Mouse (Mus musculus): Measurements from ENCODE around the gene Foxp2.

Gene Foxp2

GRCm38 (mm10) chr6:14901183-14901970 lies at the start of gene Foxp2:
Gene Foxp2 (plus strand): TSS chr6:14901349.
- DNase-seq, result no peak

DNA sequence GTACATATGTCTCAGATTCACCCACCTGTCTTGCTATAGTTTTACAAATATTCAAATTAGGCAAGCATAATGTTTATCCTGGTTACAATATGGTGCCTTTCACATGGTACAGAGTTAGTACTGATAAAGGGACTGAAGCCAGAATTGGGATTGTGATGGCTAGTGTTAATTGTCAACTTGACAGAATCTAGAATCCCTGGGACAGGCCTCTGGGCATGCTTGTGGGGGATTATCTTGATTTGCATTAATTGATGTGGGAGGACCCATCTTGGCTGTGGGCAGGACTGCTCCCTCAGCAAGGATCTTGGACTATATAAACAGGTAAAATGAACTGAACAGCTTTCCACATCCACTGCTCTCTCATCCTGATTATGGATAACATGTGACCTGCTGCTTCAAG lies 15.9 kb upstream of the Foxp2 start:
- DNase-seq, result no peak

- DNase-seq, result no peak
These were observed 4.1 kb upstream of the Foxp2 start for GRCm38 (mm10) chr6:14897028-14897427.

DNA sequence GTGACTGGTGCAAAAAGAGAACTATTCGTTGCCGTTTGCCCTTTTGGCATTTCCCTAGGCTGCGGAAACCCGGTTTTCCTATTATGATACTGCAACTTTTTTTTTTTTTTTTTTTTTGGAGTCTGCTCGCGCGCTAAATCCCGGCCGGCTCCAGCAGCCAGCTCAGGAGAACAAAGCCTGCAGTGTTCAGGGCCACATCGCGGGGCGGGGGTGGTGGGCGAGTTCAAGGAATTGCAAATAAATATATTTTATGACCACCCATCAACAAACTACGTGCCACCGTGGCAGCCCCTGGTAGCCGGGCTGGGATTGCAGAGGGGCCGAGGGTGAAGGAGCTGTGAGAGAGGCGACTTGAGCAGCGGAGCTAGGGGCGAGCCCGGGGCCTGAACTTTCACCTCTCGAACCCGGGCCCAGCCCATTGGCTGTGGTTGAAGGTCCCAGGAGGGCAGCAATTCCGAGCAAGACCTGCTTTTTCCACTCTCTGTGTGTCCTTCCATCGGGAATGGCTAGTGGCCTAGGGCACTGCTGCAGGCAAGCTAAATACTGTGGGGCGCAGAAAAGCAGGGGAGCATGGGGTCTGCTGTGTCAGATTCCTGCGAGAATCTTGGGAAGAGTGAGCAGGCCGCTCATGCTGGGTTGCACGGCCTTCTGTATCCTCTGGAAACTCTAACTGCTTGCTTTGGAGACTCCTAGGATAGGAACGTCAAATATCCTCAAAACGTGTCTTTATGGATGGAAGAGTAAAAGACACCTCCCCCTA lies 2.9 kb upstream of the Foxp2 start:
- no peak for DNase-seq

DNA sequence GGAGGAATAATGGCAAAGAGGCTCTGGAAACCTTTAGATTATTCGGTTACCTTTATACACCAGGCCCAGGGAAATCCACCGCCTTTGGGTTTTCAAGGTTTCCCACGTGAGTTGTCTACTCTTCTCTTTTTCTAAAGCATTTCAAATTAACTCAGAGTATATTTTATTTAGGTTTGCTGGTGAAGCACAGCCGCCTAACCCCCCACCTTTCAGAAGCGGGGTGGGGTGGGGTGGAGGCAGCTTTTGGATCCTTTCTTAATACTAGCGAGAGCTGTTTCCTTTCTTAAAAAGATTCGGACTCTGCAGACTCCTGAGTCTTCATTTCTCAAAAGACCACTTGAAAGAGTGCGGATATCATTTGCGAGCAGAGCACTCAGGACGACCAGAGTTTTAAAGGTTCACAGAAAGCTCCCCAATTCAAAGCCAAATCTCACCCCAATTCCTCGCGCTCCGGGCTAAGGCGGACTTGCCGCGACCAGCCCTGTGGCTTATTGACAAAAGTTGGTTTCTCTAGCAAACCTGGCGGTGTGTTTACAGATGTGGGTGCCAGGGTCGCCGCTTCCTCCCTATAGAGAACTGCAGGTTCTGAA lies 2.0 kb upstream of the Foxp2 start:
- DNase-seq, result no peak

DNA sequence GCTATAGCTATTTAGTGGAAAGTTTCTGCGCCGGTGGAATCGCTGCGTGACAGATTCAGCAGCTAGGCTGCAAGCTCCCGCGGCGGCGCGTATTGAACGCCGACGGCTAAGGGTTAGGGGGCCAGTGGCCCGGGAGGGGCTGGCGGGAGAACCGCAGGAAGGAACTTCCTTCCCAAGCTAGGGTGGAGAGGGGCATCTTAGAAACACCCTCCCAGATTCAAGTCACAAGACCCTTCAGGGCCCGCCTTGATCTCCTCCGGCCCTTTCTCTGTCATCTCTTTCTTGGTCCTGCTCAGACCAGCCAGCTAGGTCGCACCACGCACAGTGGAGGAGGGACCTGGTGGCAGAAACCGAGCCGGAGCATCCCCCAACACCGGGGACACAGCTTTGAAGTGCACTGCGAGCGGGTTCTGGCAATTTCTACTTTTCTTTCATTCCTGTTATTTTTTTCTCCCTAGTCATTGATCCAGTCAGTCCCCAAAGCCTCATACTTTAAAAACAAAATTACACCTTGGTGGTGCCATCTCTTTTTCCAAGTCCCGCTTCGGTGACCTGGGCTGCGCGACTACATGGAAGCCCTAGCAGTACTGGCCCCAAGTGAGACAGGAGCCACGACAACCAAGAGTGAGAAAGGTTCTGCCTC lies 1.1 kb upstream of the Foxp2 start:
- DNase-seq, result no peak

DNA sequence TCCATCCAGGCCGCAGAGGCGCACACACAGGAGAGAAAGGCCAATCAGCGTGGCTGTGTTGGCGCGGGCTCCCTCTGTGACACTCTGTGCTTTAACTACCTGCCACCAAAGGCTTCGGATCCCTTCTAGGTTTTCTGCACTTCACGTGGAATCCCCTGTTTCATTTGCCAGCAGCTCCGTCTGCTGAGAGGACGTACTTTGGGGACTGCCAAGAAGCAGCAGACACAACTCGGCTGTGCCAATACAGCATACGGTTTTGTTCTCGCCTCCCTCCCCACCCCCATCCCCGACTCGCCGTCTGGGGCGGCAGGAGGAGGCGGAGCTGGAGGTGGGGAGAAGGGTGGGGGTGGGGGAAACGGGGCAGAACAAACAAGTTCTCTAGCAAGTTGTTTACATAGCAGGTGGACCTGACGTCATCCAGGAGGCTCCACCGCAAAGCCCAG lies 549 bp upstream of the Foxp2 start:
- peak; percentile 13 for DNase-seq

DNA sequence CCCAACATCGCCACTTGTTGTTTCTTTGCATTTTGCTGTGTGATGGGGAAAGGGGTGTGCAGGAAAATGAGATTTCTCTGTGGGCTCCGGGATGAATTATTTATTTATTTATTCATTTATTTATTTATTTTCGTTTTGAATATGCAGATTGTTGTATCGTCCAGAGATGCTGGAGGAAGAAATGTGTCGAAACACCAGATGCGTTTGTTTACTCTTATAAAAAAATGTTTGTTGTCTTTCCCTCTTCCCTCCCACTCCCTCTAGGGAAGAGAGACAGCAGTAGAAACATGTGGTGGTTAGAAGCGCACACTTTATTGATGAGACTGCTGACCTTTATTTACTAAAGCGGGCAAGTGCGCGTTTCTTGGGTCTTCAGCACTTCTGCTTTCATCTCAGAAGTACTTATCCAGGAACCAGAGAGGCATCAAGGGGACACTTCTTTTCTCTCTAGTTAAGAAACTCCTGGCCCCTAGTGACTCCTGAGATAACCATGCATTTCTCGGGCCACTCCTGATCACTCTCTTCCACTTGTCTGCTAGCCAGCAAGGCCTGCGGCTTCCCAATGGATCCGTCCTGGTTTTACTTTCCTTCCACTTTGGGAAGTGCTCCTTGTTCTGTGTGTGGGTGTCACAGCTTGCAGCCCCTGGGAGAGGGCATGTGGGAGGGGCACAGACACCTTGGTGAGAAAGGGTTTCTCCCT lies 972 bp downstream of the Foxp2 start:
- no peak for DNase-seq

GRCm38 (mm10) chr6:14903271-14903965 lies 2.3 kb downstream of the Foxp2 start:
- DNase-seq, result no peak

DNA sequence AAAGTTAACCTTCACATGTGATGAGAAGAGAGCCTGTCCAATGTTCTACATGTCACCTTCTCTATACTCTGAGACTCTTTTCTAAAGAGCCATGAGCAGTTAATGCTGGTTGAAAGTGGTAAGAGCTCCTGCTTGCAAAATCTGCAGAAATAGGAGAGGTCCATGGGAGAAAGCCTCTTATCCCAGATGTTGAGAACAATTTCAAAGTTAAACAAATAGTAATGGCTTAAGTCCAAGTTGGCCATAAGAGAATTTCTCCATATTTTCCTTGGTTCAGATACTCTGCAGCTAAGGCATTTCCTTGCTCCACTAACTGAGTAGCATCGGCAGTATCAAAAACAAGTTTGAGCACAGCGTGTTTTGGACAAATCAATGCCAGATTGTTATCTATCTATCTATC lies 13.9 kb downstream of the Foxp2 start:
- DNase-seq, result no peak

- no peak for DNase-seq
These were observed 21.6 kb downstream of the Foxp2 start for GRCm38 (mm10) chr6:14922704-14923103.

GRCm38 (mm10) chr6:14924976-14925489 lies 23.9 kb downstream of the Foxp2 start:
- DNase-seq, result no peak

GRCm38 (mm10) chr6:14951060-14951459 lies 49.9 kb downstream of the Foxp2 start:
- no peak for DNase-seq

GRCm38 (mm10) chr6:14952731-14953130 lies 51.6 kb downstream of the Foxp2 start:
- no peak for DNase-seq

DNA sequence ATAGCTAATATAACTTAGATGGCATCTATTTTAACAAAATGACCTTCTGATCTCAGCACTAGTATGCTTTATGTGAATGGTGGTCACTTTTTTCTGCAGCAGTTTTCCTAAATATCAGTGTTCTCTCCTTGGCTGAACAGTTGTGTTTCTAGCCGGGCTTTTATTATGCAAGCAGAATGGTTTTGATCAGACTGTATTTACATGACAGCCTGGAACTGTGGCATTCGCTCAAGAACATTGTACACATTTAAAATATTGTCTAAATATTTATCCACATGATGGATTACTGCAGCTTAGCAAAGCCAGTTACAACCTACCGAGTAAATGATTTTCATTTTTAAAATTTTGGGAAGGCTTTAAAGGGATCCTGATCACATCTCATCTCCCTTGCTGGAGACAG lies 75.9 kb downstream of the Foxp2 start:
- no peak for DNase-seq

DNA sequence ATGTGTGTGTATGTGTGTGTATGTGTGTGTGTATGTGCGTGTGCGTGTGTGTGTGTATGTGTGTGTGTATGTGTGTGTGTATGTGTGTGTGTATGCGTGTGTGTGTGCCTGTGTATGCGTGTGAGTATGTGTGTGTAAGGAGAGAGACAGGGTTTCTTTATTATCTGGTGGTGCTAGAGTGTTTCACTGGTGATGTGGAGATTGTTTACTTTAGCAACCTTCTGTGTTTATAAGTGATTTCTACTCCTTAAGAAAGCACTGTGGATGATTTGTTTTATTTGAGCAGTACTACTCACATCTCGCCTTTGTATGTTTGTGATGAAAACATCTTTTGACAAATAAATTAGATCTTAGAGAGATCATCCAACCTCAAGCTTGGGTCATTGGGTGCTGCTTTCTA lies 77.1 kb downstream of the Foxp2 start:
- no peak for DNase-seq

DNA sequence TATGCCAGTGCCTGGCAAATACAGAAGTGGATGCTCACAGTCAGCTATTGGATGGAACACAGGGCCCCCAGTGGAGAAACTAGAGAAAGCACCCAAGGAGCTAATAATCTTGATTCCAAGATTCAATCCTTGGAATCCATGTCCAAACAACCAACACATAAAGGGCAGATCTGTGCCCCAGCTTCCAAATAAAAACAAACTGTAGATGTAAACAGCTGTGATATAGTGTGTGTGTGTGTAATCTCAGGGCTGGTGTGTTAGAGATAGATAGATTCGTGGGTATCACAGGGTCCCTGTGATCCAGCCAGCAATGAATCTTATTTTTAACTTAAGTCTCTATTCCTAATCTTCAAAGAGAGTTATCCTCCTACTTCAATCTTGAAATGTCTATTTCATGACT lies 107.0 kb downstream of the Foxp2 start:
- DNase-seq, result no peak

GRCm38 (mm10) chr6:15028488-15028887 lies 127.3 kb downstream of the Foxp2 start:
- DNase-seq, result no peak

DNA sequence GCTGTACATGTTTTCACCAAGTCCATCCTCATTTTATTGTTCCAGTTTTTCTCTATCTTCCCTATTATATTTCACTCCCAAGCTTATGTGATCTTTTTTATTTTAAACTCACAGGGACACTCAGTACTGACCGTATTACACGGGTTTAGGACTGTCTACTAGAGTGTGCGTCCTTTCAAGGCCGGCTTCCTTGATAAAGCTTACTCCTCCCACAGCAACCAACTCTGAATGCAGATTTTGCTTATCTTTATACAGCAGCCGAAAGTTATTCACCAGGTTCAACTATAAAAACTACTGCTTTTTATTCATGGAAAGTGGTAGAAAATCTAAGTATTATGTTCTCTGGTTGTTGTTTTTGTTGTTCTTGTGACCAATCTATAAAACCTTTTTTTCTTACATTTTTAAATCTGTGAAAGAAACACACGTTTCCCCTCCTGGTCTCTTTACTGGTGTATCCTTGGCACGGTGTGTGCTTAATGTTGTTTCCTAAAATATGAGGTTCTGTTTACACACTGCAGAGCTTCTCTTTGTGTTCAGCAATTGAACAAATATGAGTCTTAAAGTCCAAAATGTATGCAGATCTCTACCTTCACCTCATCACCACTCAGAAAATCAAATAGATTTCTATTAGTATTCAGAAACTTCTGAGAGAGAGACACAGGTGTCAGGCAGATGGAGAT lies 128.4 kb downstream of the Foxp2 start:
- DNase-seq, result no peak

DNA sequence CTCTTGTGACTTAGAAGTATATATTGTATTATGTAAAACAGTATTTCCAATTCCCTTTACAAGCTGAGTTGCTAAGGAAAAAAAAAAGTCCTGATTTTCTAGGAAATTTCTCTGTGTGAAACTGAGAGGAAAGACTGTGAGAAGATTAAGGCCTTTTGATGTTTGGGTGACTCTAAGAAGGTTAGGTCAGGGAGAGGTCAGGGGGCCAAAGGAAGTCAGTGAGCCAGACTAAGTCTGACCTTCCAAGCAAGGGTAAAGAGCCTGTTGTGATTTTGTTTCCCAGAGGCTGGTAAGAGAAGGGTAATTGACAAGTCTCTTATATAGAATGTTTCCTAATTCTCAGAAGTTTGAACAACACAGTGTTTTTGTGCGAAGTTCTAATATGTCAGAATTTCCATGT lies 162.1 kb downstream of the Foxp2 start:
- DNase-seq, result no peak

DNA sequence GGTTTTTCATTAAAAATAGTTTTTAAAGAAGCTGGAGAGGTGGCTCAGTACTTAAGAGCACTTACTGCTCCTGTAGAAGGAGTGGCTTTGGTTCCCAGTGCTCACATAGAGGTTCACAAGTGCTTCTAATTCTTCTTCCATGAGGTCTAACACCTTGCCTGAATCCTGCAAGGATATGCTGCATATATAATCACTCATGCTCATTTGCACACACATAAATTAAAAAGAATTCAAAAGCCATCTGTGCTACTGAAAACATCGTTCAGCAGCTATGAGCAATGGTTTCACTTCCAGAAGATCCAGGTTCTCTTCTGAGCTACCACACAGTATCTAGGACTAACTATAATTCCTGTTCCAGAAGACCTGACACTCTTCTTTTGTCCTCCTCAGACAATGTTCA lies 200.4 kb downstream of the Foxp2 start:
- no peak for DNase-seq

All from cerebellum, adult 8-10 months (tissue).